Mouse (Mus musculus) duodenum, adult 2 months (tissue): ENCODE results near the gene Nxpe2. TPM values are rescaled to one million over a fixed set of nuclear protein-coding genes. Genes with fewer than 3 reads are reported as not detected.

Source experiments
- polyA plus RNA-seq: library from polyadenylated mRNA; depleted of rRNA; stranded (reverse); fragments of >200 nt; gene quantifications from 2 replicates; pipeline ENCODE4 v1.2.3, GENCODE M21; 2012; ENCODE audit warnings: low replicate concordance; rRNA removed

Gene Nxpe2
- polyA plus RNA-seq = not detected in 2 replicates

GRCm38 (mm10) chr9:48353148-48353698, at the start of gene Nxpe2:
Gene Nxpe2 (minus strand): TSS chr9:48353454.

Other genes with a start within 250 kb of the Nxpe2 start
- 0.09 and 0.12 TPM in 2 replicates for gene Nxpe4, start 191.4 kb downstream of the Nxpe2 start, polyA plus RNA-seq
- 18.7 and 29.5 TPM in 2 replicates for gene Rexo2, start 127.2 kb upstream of the Nxpe2 start, polyA plus RNA-seq
- 5.2 and 5.6 TPM in 2 replicates for gene Rbm7, start 141.8 kb upstream of the Nxpe2 start, polyA plus RNA-seq
- gene Gm5617, start 142.0 kb upstream of the Nxpe2 start, polyA plus RNA-seq = 75.7 and 99.2 TPM in 2 replicates